Mouse (Mus musculus) gastrocnemius, postnatal 36 days (tissue): ENCODE measurements around the gene Gm21170. TPM values are rescaled to one million over a fixed set of nuclear protein-coding genes. Genes with fewer than 3 reads are reported as not detected.
"Not testable (repeated sequence)": the region's sequence is repeated elsewhere in the genome, so short reads cannot be mapped to it uniquely, and the experiment has no call there.

Experiments
- DNase-seq, 2 experiments: peaks; one replicate each; pipeline ENCODE4 v3.0.0; 2022
- intact Hi-C: fragments of 180-260 bp; cut with DNase I; formaldehyde crosslinking; loops from one replicate; pipeline ENCODE4 v1.15.1; 2025
- long read RNA-seq, 2 experiments: library from polyadenylated mRNA; stranded (forward); transcript quantifications; one replicate each; pipeline ENCODE4 v2.0.0; 2021
- total RNA-seq, 2 experiments: library from RNA; stranded (reverse); gene quantifications; 2 replicates each; pipeline ENCODE4 v1.2.3; 2021

Gene Gm21170
- not detected for total RNA-seq
- long read RNA-seq, experiment 1: 0 reads
- long read RNA-seq, experiment 2: 0 reads

- DNase-seq, intact Hi-C loops: not testable (repeated sequence)
These were observed at the start of gene Gm21170 for GRCm38 (mm10) chrY:47690998-47691397. Gene Gm21170 (minus strand): TSS chrY:47691098.

Other genes starting within 250 kb of the Gm21170 start
- not detected for gene Gm21256, start 240.1 kb downstream of the Gm21170 start, total RNA-seq